Mouse (Mus musculus) layer of hippocampus, postnatal 14 days (tissue): ENCODE measurements around the gene Itga4. TPM values are rescaled to one million over a fixed set of nuclear protein-coding genes. Genes with fewer than 3 reads are reported as not detected.
A peak's percentile ranks its signal among the peaks of the same experiment; 100 is the strongest.

Experiments used
- DNase-seq, 2 experiments: peaks; one replicate each; pipeline ENCODE4 v3.0.0; 2021 to 2022; ENCODE audit warnings: low spot score in 2 of 2, mixed read lengths in 1 of 2
- long read RNA-seq, 2 experiments: library from polyadenylated mRNA; stranded (forward); transcript quantifications; one replicate each; pipeline ENCODE4 v2.0.0; 2021
- total RNA-seq, 2 experiments: library from RNA; stranded (reverse); gene quantifications; 2 replicates each; pipeline ENCODE4 v1.2.3; 2021

Gene Itga4
- total RNA-seq, result 10 to 100 TPM; 17.3 to 20.1 TPM
- long read RNA-seq, experiment 1, partial matches to known transcripts, result 0 of 4 reads
- long read RNA-seq, experiment 1, other reads (novel, unspliced or antisense), result 4 of 4 reads
- long read RNA-seq, experiment 2, full-length matches to known transcripts, result 1 of 3 reads
- long read RNA-seq, experiment 2, partial matches to known transcripts, result 0 of 3 reads
- long read RNA-seq, experiment 2, other reads (novel, unspliced or antisense), result 2 of 3 reads

GRCm38 (mm10) chr2:79255192-79256000 lies at the start of gene Itga4:
Gene Itga4, plus strand, starts transcription at chr2:79255426.
- DNase-seq, result peak; percentile 81 to 84

- DNase-seq, result no peak
Observed at GRCm38 (mm10) chr2:79206191-79206755, 49.0 kb upstream of the Itga4 start.

DNA sequence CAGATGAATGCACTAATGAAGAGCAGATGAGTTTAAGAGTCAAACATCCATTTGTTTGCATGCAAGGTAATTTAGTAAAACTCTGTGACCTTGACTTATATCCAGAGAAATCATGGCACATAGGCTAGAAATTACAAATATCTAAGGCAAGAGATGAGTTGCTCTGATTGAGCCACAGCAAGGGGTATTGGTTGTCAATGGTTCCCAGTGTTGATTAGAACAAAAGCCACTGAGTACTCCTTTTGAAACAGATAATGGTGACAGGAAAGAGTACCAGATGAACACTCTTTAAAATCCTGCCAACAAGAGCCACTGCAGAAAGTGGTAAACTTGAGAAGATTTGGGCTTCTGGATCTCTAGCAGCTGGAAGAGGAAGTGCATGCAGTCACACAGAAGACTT lies 40.2 kb upstream of the Itga4 start:
- no peak for DNase-seq

DNA sequence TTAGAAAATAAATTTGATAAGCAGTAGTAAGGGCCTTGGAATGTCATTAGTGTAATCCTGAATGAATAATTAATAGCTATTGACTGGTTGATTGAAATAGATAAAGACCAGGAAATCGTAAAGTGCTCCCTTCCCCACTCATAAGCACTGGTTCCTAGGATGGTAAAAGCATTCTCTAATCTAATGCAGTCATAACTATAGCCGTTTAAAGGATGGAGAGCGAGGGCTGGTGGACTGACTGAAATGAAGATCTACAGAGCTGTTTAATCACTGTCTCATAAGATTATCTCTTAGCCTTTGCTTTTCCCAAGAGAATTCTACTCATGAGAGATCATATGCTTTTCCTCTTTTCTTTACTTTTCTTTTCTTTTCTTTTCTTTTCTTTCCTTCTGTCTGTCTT lies 39.7 kb upstream of the Itga4 start:
- DNase-seq, result no peak

DNA sequence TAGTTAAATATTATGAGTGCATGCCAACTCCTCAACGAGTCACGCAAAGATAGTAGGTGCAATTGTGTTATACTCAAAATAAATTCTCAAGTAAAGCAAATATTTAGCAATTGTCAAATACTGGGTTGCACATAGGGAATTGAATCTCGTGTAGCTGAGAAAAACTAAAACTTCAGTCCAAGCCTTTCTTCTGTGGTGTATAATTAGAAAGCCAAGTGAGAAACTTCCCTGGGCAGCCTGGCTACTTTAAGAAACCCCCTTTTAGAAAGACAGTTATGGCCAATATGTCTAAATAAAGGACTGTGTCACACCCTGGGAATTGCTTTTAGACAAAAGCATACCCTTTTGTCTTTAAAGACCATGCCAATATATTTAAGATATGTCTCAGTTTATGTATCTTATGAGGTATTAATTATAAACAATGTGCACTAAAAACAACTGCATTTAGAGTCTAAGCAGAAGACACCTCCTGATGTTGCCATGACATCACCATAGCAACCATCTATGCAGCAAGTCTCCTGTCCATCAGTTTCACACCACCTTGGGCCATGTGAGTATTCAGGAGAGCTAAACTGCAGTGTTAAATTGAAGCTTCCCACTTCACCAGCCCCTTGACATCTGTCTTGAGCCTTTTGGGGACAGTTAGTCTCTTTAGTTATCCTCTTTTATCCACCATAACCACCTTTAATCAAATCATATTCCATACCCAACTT lies 30.4 kb upstream of the Itga4 start:
- no peak for DNase-seq

GRCm38 (mm10) chr2:79227805-79228241 lies 27.4 kb upstream of the Itga4 start:
- no peak for DNase-seq

- no peak for DNase-seq
Observed at GRCm38 (mm10) chr2:79231056-79231949, 23.9 kb upstream of the Itga4 start.

- DNase-seq, result no peak
Observed at GRCm38 (mm10) chr2:79235767-79236487, 19.3 kb upstream of the Itga4 start.

DNA sequence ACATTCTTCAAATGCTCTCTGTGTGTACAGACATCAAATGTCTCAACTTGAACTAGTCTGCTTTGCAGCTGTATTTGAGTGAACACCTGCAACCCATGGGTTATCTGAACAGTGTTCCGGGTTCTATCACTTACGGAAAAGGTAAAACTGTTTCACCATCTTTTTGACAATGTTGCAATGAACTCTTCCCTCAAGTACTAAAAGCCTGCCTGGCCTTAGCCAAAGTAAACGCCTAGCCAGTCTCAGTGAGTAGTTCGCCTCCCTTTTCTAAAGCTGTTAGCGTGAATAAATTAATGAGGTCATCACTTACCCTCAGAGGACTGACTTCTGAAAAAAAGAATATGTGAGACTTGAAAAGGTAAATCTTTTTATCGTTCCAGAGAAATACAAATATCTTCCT lies 18.0 kb upstream of the Itga4 start:
- DNase-seq, result no peak

DNA sequence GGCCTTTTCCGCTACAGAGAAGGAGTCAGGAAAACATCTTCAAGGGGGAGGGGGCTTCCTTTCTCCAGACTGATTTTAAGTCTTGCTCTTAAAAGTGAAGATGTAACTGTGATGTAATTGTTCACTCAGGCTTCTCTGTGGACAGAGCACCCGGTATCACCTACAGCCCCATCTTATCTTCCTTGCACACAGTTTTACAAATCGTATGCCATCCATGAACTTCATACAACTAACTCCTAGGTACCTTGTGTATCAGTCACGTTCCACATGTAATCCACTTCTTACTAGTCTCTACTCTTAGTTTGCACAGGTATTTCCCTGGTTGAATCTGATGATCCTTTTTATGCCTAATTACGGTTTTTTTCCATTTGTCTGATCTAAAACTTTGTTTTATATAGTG lies 10.9 kb upstream of the Itga4 start:
- no peak for DNase-seq

GRCm38 (mm10) chr2:79244743-79245142 lies 10.5 kb upstream of the Itga4 start:
- no peak for DNase-seq

GRCm38 (mm10) chr2:79248283-79248682 lies 6.9 kb upstream of the Itga4 start:
- no peak for DNase-seq

DNA sequence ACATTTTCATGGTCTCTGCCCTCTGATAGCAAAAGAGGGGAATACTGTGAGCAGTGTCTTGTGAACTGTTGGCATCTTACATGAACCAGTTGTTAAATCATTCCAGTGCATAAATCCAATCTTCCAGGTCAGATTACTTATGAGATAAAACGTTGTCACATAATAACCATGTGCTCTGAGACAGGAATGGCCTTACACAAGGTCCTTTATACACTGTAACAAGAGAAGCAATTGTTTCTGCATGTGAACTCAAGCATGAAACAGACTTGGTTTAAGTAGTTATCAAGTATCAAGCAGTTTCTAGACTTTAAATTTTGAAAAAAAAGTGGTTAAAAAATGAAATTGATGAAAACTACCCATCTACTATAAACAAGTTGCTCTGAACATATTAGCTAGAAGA lies 4.7 kb upstream of the Itga4 start:
- no peak for DNase-seq

DNA sequence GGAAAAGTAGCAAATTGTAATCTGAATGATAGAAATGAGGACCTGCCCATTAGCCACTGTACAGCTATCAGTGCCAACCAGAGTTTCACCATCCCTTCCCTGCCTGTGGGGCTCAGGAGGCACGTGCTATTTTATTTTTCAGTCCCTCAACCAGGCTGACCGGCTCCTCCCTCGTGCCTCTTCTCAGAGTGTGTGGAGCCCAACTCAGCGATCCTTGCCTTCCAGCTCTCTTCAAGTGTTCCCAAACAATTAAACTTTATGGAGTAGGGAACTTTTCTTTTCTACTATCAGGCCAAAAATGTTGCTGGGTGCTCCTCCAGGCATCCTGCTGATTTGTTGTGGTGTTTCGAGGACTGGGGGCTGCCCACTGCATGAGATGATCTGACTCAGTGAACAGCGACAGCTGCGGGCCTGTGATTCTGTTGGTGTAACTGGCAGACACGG lies 1.4 kb upstream of the Itga4 start:
- DNase-seq, result no peak

DNA sequence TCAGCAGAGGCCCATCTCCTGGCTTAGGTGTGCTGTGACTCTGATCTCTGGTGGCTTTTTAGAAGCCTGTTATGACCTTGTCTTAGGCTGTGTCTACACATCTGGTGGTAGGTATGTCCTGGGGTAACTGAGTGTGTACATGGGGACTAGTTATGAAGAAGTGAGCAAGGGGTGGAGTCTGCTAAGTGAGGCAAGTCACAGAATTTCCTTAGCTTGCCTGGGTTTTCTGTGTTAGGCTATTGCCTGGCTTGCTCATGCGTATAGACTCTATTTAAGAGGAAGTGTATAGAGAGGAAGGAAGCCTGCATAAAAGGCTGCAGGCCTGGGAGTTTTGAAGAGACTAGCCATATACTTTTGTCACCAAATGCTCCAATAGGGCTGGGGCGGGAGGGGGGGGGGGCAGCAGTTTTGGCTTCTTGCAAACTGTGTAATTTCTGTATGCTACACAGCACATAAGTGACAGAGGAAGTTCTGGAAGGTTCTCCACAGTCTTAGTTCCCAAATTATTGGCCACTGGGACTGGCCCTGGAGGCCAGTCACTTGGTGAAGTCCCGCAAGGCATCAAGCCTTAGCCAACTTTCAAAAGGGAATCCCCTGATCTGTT lies 536 bp upstream of the Itga4 start:
- DNase-seq, result peak in 1 of 2 experiments; percentile 5

DNA sequence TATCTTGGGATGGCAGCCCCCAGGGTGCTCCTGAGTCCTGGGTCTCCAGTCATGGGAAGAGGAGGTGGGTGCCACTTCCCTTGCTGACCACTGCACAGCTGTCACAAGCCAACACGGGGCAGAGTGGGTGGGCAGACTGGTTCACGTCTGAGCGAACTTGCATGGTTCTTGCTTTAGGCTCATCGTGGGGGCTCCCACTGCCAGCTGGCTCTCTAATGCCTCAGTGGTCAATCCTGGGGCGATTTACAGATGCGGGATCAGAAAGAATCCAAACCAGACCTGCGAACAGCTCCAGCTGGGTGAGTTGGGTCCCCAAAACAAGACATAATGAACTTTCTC lies 744 bp downstream of the Itga4 start:
- DNase-seq, result no peak

GRCm38 (mm10) chr2:79256376-79256775 lies 1.1 kb downstream of the Itga4 start:
- DNase-seq, result no peak

DNA sequence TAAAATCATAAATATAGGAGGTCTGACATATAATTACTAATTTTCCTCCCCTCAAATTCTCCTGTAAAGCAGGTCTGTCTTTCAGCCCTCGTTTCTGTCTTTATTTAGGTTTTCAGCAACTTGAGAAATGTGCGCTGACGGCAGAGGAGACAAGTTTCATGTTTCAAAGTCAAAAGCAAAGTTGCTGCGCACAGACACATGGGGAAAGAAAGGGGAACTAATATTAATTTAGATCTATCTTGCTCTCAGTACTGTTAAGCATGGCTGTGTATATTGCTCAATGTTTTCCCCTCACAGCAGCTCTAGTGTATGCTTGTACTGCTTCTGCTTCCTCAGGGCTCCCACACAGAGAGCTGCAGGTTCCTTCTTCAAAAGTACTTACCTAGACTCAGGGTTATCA lies 1.7 kb downstream of the Itga4 start:
- DNase-seq, result no peak

DNA sequence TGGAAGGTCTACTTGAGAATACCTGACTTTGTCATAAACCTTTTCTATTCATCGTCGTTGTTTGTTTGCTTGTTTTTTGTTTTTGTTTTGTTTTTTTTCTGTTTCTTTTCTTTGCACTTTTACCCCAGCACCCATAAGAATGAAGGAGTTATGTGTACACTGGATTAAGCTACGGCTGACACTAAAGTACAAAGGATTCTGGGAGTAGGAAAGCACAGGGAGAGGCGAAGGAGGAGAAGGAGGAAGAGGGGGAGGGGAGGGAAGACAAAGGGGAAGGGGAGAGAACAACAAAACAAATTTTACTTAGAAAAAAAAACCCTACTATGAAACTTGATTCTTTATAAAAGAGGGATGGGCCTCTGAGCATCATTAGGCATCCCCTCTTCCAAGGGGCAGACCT lies 2.2 kb downstream of the Itga4 start:
- DNase-seq, result no peak

DNA sequence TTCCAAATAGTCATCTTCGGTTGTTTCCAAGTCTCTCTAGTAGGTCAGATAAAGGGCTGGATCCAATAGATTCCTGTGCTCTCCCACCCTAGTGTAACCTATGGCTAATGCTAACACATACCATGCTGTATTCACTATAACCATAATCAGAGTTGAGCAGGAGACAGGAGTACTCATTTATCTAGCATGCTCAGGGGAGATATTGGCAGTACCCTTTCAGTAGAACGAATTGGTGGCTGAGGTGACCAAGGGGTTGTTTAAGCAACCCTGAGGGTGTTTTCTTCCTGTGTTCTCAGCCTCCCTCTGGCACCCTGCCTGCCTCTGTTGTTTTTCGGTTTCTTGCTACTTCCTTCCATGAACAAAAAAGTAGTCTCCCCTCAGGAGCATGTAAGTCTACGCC lies 4.1 kb downstream of the Itga4 start:
- DNase-seq, result no peak
